Mouse (Mus musculus) embryonic facial prominence, embryonic 13.5 days (tissue): ENCODE results near the gene Fam189a1. TPM values are rescaled to one million over a fixed set of nuclear protein-coding genes. Genes with fewer than 3 reads are reported as not detected.

ENCODE experiments used
- ATAC-seq: fragments of 200-750 bp; cut with Nextera tagmentation; 2 replicates; pipeline ENCODE4 v1.8.0; 2017; ENCODE audit warnings: low read depth; ENCODE audit not compliant: insufficient number of reproducible peaks, insufficient read depth, low FRiP score, low TSS enrichment
- H3K27ac ChIP-seq: fragments of 300-500 bp; sonication (generic); 2 replicates; pipeline ENCODE4 v1.5.1; 2015; ENCODE audit warnings: moderate library complexity, mild to moderate bottlenecking, inconsistent platforms
- H3K27me3 ChIP-seq: fragments of 300-500 bp; sonication (generic); 2 replicates; pipeline ENCODE4 v1.6.1; 2015; ENCODE audit warnings: mild to moderate bottlenecking, inconsistent platforms
- H3K36me3 ChIP-seq: fragments of 300-500 bp; sonication (generic); 2 replicates; pipeline ENCODE4 v1.6.1; 2015; ENCODE audit warnings: mild to moderate bottlenecking, inconsistent platforms
- H3K4me1 ChIP-seq: fragments of 300-500 bp; sonication (generic); 2 replicates; pipeline ENCODE4 v1.6.1; 2015; ENCODE audit warnings: inconsistent platforms
- H3K4me2 ChIP-seq: fragments of 300-500 bp; sonication (generic); 2 replicates; pipeline ENCODE4 v1.6.1; 2015; ENCODE audit warnings: moderate library complexity, mild to moderate bottlenecking, inconsistent platforms
- H3K4me3 ChIP-seq: fragments of 300-500 bp; sonication (generic); 2 replicates; pipeline ENCODE4 v1.5.1; 2015; ENCODE audit warnings: mild to moderate bottlenecking, inconsistent platforms
- H3K9ac ChIP-seq: fragments of 300-500 bp; sonication (generic); 2 replicates; pipeline ENCODE4 v1.6.1; 2015; ENCODE audit warnings: mild to moderate bottlenecking, inconsistent platforms
- H3K9me3 ChIP-seq: fragments of 300-500 bp; sonication (generic); 2 replicates; pipeline ENCODE4 v1.6.1; 2016; ENCODE audit warnings: inconsistent platforms
- WGBS: fragments of 180-500 bp; shearing (Covaris S2); methylation state at CpG from one replicate; pipeline ENCODE4 v1.1.7; 2015; ENCODE audit warnings: mixed read lengths; 5-methylcytosine and 5-hydroxymethylcytosine counted together
- polyA plus RNA-seq: library from polyadenylated mRNA; unstranded; fragments of >200 nt; fragmentation: Nextera tagmentation; extraction: Ambion mirVana; gene quantifications from 2 replicates; pipeline ENCODE4 v1.2.1, GENCODE M21; 2015

Fam189a1 gene
- polyA plus RNA-seq, 1 experiment from 2014 or later: 3.5 TPM

- WGBS: 49% methylated on average over 4 of the region's 4 CpGs
These were observed 219.4 kb downstream of the Fam189a1 start for GRCm38 (mm10) chr7:64936927-64937326.

GRCm38 (mm10) chr7:64934115-64934514, 222.3 kb downstream of the Fam189a1 start:
- Histone ChIP-seq H3K9ac (no peak overlapping the region), H3K4me3 (no peak overlapping the region), H3K9me3 (no peaks in the 10 kb centered on the region), H3K27ac (no peak overlapping the region), H3K27me3 (no peaks in the 10 kb centered on the region; the same call in 1 of the 2 replicates), H3K4me1 (peaks cover 6% of the 10 kb centered on the region; the same call in 1 of the 2 replicates), H3K36me3 (no peaks in the 10 kb centered on the region), H3K4me2 (no peak overlapping the region)
- ATAC-seq: no peak
- WGBS: 67% methylated on average over 3 of the region's 3 CpGs

More at GRCm38 (mm10) chr7:64936927-64937326, 219.4 kb downstream of the Fam189a1 start:
- ATAC-seq: no peak
- Histone ChIP-seq H3K9ac (no peak overlapping the region), H3K4me1 (no peaks in the 10 kb centered on the region), H3K36me3 (no peaks in the 10 kb centered on the region), H3K27me3 (no peaks in the 10 kb centered on the region; the same call in 1 of the 2 replicates), H3K27ac (no peak overlapping the region), H3K9me3 (no peaks in the 10 kb centered on the region), H3K4me3 (no peak overlapping the region), H3K4me2 (no peak overlapping the region)

GRCm38 (mm10) chr7:64930980-64931379, 225.4 kb downstream of the Fam189a1 start:
- Histone ChIP-seq H3K4me3 (no peak overlapping the region), H3K4me2 (no peak overlapping the region), H3K4me1 (peaks cover 6% of the 10 kb centered on the region; the same call in 1 of the 2 replicates), H3K9me3 (no peaks in the 10 kb centered on the region), H3K9ac (no peak overlapping the region), H3K27ac (no peak overlapping the region), H3K36me3 (no peaks in the 10 kb centered on the region), H3K27me3 (no peaks in the 10 kb centered on the region)
- WGBS: 48% methylated on average over 4 of the region's 4 CpGs
- ATAC-seq: no peak

GRCm38 (mm10) chr7:64923918-64924317, 232.5 kb downstream of the Fam189a1 start:
- no peak overlapping the region for H3K27ac ChIP-seq
- no peak overlapping the region for H3K4me3 ChIP-seq
- no peak overlapping the region for H3K9ac ChIP-seq
- 75% methylated on average over 5 of the region's 5 CpGs for WGBS
- no peak for ATAC-seq
- H3K9me3 ChIP-seq: no peaks in the 10 kb centered on the region
- no peaks in the 10 kb centered on the region for H3K36me3 ChIP-seq
- no peak overlapping the region for H3K4me2 ChIP-seq
- no peaks in the 10 kb centered on the region for H3K4me1 ChIP-seq
- H3K27me3 ChIP-seq: no peaks in the 10 kb centered on the region

- Histone ChIP-seq H3K9ac (no peak overlapping the region), H3K4me3 (no peak overlapping the region), H3K9me3 (no peaks in the 10 kb centered on the region), H3K27me3 (no peaks in the 10 kb centered on the region), H3K4me1 (no peaks in the 10 kb centered on the region), H3K4me2 (no peak overlapping the region), H3K36me3 (no peaks in the 10 kb centered on the region), H3K27ac (no peak overlapping the region)
- WGBS: 81% methylated on average over 13 of the region's 13 CpGs
- ATAC-seq: no peak
These were observed 235.2 kb downstream of the Fam189a1 start for GRCm38 (mm10) chr7:64921189-64921588.

GRCm38 (mm10) chr7:64920735-64921134, 235.6 kb downstream of the Fam189a1 start:
- ATAC-seq: no peak
- WGBS: 74% methylated on average over 5 of the region's 5 CpGs
- H3K27ac ChIP-seq: no peak overlapping the region
- H3K27me3 ChIP-seq: no peaks in the 10 kb centered on the region
- no peak overlapping the region for H3K4me3 ChIP-seq
- H3K4me1 ChIP-seq: no peaks in the 10 kb centered on the region
- H3K4me2 ChIP-seq: no peak overlapping the region
- H3K36me3 ChIP-seq: no peaks in the 10 kb centered on the region
- no peaks in the 10 kb centered on the region for H3K9me3 ChIP-seq
- no peak overlapping the region for H3K9ac ChIP-seq

GRCm38 (mm10) chr7:64916654-64917053, 239.7 kb downstream of the Fam189a1 start:
- Histone ChIP-seq H3K27ac (no peak overlapping the region), H3K9ac (no peak overlapping the region), H3K9me3 (no peaks in the 10 kb centered on the region), H3K4me2 (no peak overlapping the region), H3K36me3 (no peaks in the 10 kb centered on the region), H3K4me3 (no peak overlapping the region), H3K4me1 (no peaks in the 10 kb centered on the region), H3K27me3 (no peaks in the 10 kb centered on the region)
- no peak for ATAC-seq
- WGBS: 40% methylated on average over 7 of the region's 7 CpGs

GRCm38 (mm10) chr7:64915121-64915520, 241.2 kb downstream of the Fam189a1 start:
- Histone ChIP-seq H3K27me3 (no peaks in the 10 kb centered on the region), H3K9me3 (no peaks in the 10 kb centered on the region), H3K4me1 (no peaks in the 10 kb centered on the region), H3K4me3 (no peak overlapping the region), H3K4me2 (no peak overlapping the region), H3K27ac (no peak overlapping the region), H3K9ac (no peak overlapping the region), H3K36me3 (no peaks in the 10 kb centered on the region)
- no peak for ATAC-seq
- WGBS: 49% methylated on average over 2 of the region's 2 CpGs

- ATAC-seq: no peak
- H3K9ac ChIP-seq: no peak overlapping the region
- no peak overlapping the region for H3K4me3 ChIP-seq
- H3K27me3 ChIP-seq: no peaks in the 10 kb centered on the region
- no peaks in the 10 kb centered on the region for H3K9me3 ChIP-seq
- H3K27ac ChIP-seq: no peak overlapping the region
- no peak overlapping the region for H3K4me2 ChIP-seq
- H3K36me3 ChIP-seq: no peaks in the 10 kb centered on the region
- WGBS: 64% methylated on average over 2 of the region's 2 CpGs
- H3K4me1 ChIP-seq: 0 out of 2 replicates have a peak, but pooled peaks cover 4% of the 10 kb centered on the region
These were observed 244.4 kb downstream of the Fam189a1 start for GRCm38 (mm10) chr7:64911945-64912344.

GRCm38 (mm10) chr7:64910208-64910607, 246.2 kb downstream of the Fam189a1 start:
- Histone ChIP-seq H3K9me3 (no peaks in the 10 kb centered on the region), H3K4me1 (0 out of 2 replicates have a peak, but pooled peaks cover 4% of the 10 kb centered on the region), H3K4me3 (no peak overlapping the region), H3K27me3 (no peaks in the 10 kb centered on the region), H3K9ac (no peak overlapping the region), H3K27ac (no peak overlapping the region), H3K4me2 (no peak overlapping the region), H3K36me3 (no peaks in the 10 kb centered on the region)
- no peak for ATAC-seq
- WGBS: 84% methylated on average over 2 of the region's 2 CpGs

GRCm38 (mm10) chr7:64906955-64907354, 249.4 kb downstream of the Fam189a1 start:
- no peak for ATAC-seq
- H3K9ac ChIP-seq: no peak overlapping the region
- no peaks in the 10 kb centered on the region for H3K9me3 ChIP-seq
- 55% methylated on average over 5 of the region's 5 CpGs for WGBS
- no peak overlapping the region for H3K27ac ChIP-seq
- no peaks in the 10 kb centered on the region for H3K27me3 ChIP-seq
- H3K4me1 ChIP-seq: 0 out of 2 replicates have a peak, but pooled peaks cover 4% of the 10 kb centered on the region
- H3K36me3 ChIP-seq: no peaks in the 10 kb centered on the region
- H3K4me3 ChIP-seq: no peak overlapping the region
- H3K4me2 ChIP-seq: no peak overlapping the region

- no peak overlapping the region for H3K9ac ChIP-seq
- H3K4me3 ChIP-seq: no peak overlapping the region
- no peaks in the 10 kb centered on the region for H3K27me3 ChIP-seq
- H3K27ac ChIP-seq: no peak overlapping the region
- 0 out of 2 replicates have a peak, but pooled peaks cover 4% of the 10 kb centered on the region for H3K4me1 ChIP-seq
- no peak for ATAC-seq
- 88% methylated on average over 3 of the region's 3 CpGs for WGBS
- no peaks in the 10 kb centered on the region for H3K36me3 ChIP-seq
- H3K9me3 ChIP-seq: no peaks in the 10 kb centered on the region
- no peak overlapping the region for H3K4me2 ChIP-seq
These were observed 250.9 kb downstream of the Fam189a1 start for GRCm38 (mm10) chr7:64905506-64905905.
